Mouse (Mus musculus): ENCODE measurements at regions not wholly inside any gene's neighbourhood (a gene's known extent, or its start where the extent isn't known, plus 50 kb on each side); places are given as distances from the start of the nearest gene placed in this dataset.

DNA sequence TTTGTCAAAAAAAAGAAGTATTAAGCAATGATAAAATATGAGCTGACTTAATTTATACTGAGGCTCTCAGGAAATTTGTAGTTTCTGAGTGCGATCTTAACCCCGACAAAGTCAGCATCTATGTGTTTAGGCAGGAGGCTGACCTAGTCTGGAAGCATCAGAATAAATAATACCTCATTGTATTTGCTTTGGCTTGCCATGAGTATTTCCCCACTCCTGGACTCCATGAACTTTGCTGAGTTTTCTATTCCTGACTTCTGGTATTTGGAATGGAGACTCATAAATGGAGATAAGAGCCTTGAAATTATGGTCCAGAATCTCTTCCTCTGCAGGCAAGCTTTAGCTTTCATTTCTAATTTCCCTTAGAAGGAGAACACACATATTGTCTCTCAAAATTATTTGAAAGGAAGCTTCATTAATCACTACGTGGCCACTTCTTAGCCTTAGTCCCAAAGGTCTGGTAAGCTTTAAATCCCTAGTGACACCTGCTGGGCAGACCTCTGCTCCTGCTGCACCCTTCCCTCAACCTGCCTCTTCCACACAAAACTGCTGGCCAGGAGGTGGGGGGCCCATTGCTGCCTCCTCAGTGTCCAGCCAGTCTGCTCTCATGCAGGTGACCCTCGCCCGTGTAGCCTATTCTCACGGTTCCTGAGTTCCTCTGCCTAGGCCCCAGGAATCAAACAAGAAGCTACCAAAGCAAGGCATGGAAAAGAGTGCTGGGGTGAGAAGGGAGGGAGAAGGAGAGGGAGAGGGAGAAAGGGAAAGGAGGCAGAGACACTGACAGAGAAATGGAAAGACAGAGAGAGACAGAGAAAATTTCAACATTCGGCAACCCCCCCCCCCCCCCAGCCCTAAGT lies 173.6 kb upstream of the Klf12 start:
- no peak for DNase-seq

DNA sequence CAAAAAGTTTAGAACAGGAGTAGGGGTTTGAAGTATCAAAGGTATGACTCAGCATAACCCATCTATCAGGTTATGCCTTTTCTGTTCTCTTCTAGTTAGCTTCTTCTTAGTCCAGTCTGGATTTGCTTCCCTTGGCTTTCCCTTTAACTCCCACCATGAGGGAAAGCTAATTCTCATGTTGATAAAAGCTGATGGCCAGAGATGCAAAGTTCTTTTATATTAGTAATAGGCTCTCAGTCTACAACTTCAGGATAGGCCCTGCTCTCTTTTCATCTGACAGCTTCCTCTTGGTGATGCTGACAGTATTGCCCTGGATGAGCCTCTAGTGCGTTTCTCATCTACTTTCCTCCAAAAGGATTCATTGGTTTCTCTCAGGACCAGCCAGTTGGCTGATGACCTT lies 161.7 kb upstream of the Klf12 start:
- no peak for DNase-seq

DNA sequence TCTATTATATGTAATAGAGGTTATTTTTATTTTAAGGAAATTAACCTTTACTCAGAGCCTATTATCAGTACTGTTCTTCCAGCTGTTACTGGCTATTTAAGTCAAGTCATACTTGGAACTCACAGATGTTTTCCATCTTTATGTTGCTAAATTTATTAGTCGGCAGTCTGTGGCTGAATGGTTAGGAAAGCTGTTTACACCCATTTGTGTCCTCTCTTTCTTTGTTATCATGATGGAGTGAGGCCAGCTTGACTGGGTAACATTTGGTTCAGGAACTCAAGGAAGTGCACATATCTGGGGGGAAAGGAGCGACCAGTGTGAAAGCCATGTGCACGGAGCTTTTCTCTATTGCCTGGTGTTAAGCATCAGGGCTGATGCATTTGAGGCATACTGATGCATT lies 160.4 kb upstream of the Klf12 start:
- no peak for DNase-seq

DNA sequence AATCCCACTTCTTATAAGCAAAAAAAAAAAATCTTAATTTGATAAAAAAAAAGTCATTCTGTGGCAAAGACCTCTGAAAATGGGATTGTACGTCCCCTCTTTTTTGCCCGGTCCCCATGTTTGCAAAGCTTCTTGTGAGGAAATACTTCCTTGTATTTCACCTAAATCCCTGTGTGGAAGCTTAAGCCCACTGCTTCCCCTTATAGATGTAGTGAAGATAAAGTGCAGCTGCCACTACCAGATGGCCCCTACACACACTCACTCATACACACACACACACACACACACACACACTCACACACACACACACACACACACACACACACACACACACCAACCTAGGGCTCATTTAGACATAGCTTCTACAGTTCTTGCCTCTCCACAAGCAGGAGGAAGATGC lies 159.6 kb upstream of the Klf12 start:
- DNase-seq: no peak

GRCm38 (mm10) chr14:100437552-100437951 lies 153.1 kb upstream of the Klf12 start:
- DNase-seq: no peak

GRCm38 (mm10) chr14:100429662-100430061 lies 145.2 kb upstream of the Klf12 start:
- no peak for DNase-seq

DNA sequence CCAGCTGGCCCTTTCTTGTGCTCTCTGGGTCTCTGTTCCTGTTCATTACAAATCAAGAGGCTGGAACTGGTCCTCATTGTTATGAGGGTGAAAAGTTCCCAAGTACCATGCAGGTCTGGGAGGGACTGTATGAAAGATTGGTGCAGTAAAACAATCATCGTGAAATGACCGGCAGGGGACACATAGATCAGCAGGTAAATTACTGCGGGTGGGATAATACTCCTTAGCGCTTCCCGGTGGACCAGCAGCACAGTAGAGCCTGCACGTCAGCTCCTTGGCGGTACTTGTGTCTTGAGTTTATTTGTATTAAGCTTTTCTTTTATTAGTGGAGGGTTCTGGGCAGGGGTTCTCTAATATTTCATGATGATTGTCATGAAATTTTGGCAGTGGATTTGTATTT lies 141.9 kb upstream of the Klf12 start:
- DNase-seq: no peak

DNA sequence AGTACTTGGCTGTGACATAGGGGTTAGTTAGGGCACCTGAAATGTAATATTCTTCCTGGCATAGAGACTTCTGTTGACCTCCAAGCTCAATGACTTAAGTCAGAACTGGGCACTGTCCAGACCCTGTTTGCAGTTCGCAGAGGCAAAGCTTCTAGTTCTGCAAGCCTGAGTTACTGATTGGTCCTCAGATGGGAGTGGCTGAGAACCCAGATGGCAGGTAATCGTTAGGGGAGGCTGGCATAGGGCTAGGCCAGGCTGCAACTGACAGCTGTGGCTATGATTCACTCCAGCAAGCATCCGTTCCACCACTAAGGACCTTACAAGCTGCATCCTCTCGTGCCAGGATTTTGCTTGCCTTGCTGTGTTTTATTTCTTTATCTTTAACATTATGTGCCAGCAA lies 139.3 kb upstream of the Klf12 start:
- no peak for DNase-seq

GRCm38 (mm10) chr14:100421666-100422065 lies 137.2 kb upstream of the Klf12 start:
- DNase-seq: no peak

GRCm38 (mm10) chr14:100415099-100415498 lies 130.6 kb upstream of the Klf12 start:
- DNase-seq: no peak

DNA sequence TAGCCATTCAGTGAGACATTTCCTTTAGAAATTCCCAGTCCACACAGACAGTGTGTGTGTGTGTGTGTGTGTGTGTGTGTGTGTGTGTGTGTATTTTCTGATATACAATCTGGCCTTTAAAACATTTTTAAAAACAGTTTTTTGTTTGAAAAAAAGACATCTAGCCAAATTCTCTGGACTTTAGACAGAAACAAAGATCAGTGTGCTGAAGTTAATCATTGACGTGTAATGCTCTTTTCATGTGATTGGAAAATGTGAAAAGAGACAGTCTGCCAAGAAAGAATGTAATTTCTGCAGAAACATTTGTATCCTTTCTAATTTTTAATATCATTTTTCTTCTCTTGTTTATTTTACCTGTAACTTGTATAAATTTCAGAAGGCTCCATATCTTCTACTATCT lies 127.7 kb upstream of the Klf12 start:
- DNase-seq: no peak

GRCm38 (mm10) chr14:100397191-100397590 lies 112.7 kb upstream of the Klf12 start:
- no peak for DNase-seq

GRCm38 (mm10) chr14:100375218-100375983 lies 90.9 kb upstream of the Klf12 start:
- DNase-seq: no peak

DNA sequence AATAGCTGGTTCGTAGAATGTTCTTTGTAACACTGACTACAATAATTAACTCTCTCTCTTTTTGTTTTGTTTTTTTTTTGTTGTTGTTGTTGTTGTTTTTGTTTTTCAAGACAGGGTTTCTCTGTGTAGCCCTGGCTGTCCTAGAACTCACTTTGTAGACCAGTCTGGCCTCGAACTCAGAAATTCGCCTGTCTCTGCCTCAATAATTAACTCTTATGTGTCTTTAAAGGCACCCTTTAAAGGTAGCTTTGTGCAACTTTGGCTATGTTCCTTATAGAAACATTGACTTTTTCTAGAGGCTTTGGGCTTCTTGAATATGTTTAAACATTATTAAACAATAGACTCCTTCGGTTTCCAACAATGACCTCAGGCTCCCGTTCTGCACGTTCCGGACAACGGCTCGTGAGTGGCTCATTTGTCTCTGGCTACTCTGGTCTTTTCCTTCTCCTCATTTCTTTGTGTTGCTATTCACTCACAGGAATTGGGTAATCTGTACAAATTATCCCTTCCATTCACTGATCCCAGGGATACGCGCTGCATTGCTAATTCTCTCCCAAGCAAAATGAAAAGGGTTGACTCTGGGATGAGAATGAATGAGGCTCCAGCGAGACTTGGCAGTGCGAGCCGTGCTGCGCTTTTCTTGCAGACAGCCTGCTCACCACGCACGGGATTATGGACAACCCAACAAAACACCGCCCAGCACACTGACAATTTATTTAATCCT lies 90.2 kb upstream of the Klf12 start:
- no peak for DNase-seq

GRCm38 (mm10) chr14:100366234-100366864 lies 81.9 kb upstream of the Klf12 start:
- DNase-seq: no peak

GRCm38 (mm10) chr14:100362786-100363185 lies 78.3 kb upstream of the Klf12 start:
- no peak for DNase-seq

- no peak for DNase-seq
These were observed 77.0 kb upstream of the Klf12 start for GRCm38 (mm10) chr14:100361346-100362029.

DNA sequence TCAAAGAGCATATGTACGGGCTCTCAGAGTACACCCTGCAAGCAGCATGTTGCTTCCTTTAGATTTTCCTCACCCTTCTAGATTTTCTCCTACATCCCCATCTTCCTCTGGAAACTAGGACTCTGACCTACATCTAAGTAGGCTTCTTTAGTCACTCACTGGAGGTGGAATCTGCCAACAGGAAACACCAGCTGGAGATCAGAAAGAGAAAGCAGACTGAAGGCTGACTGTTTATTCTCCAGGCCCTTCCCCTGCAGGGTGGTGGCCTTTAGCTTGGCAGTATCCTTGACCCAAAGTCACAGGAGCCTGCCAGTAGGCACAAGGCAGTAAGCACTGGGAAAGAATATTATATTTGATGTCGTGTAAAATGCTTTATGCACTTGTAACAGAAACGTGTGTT lies 75.4 kb upstream of the Klf12 start:
- no peak for DNase-seq

DNA sequence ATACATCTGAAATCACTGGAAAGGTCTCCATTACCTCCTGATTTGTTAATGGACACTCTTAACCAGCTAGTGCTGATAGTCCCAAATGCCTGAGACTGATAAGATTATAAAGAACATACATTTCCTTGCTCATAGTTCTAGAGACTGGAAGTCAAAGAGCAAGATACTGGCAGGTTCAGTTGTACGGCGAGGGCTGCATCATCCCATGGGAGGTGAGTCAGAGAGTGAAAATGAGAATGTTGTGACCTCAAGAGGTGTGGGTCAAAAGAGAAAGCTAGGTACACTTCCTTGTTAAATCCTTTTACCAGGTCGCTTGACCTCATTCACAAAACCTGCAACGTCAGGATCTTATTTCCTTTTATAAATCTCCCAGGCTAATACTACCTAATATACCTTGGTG lies 72.7 kb upstream of the Klf12 start:
- no peak for DNase-seq

DNA sequence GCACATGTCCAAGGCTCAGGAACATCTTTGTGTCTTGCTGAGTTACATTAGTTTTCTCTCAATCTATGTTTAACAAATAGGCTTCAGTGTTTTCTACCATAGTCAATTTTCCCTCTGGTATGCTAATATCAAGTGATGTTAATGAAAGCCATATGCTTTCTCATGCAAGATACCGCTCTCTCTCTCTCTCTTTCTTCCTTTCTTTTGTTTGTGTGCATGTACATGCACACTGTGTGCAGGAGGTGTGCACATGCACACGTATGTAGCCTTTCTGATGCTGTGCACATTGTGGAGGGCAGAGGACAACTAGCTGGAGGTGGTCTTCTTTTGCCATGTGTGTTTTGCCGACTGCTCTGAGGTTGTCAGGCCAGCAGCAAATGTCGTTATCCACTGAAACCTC lies 69.0 kb upstream of the Klf12 start:
- DNase-seq: no peak

GRCm38 (mm10) chr14:100352961-100353452 lies 68.5 kb upstream of the Klf12 start:
- no peak for DNase-seq

- no peak for DNase-seq
These were observed 66.5 kb upstream of the Klf12 start for GRCm38 (mm10) chr14:100351004-100351403.
